Mouse (Mus musculus) heart, postnatal 25 days (tissue): ENCODE measurements around the gene Kifc5b. TPM values are rescaled to one million over a fixed set of nuclear protein-coding genes. Genes with fewer than 3 reads are reported as not detected.
"Not testable (repeated sequence)": the region's sequence is repeated elsewhere in the genome, so short reads cannot be mapped to it uniquely, and the experiment has no call there.

Experiments
- DNase-seq: peaks from one replicate; pipeline ENCODE4 v3.0.0; 2022; ENCODE audit warnings: low spot score
- intact Hi-C: fragments of 180-260 bp; cut with DNase I; formaldehyde crosslinking; loops from one replicate; pipeline ENCODE4 v1.15.1; 2025
- total RNA-seq, 2 experiments: library from RNA; stranded (reverse); gene quantifications; 2 replicates each; pipeline ENCODE4 v1.2.3; 2021

The Kifc5b gene
- under 1 TPM; 0.44 to 0.48 TPM for total RNA-seq

GRCm38 (mm10) chr17:26916711-26917482 lies at the start of gene Kifc5b:
Kifc5b (plus strand) TSS chr17:26917091.
- DNase-seq = peak; percentile 98
- intact Hi-C loops = loop anchor here (10.0 kb wide), 1 partner anchor 58 kb away; the partner anchor contains the start of gene Zbtb9

DNA sequence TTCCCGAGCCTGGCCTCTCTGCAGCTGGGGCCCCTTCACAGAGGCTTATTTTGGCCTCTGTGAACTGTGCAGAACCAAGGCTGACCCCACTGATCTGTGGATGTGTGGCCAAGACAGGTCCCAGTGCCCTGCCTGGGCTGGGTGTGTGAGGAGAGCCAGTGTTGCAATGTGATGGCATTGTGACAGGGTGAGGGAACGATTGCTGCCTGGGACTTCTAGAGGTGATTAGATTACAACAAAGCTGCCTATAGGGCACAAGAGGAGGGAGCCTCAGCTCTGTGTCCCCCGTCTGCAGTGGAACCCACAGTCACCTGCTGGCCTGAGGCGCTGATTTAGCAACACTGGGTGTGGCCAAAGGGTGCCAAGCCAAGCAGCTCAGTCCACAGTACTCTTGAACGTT lies 48.1 kb upstream of the Kifc5b start:
- intact Hi-C loops = no loop called here
- peak; percentile 46 for DNase-seq

DNA sequence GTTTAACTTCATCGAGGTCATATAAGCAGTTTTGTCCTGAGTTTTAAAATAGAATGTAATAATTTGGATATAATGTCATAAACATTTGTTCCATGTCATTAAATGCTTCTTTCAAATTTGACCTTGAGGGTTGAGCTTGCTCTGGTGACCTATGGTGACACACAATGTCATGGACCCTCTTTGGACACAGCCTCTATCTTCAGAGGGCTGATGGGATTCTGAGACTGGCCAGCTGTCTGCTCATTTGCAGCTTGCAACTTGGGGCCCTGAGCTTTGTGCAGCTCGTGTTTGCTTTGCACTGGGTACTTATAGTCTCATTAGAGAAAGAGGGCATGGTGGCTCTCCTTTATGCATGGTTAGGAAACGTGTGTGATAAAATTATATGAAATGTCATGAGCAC lies 44.0 kb upstream of the Kifc5b start:
- DNase-seq = no peak
- intact Hi-C loops = no loop called here

DNA sequence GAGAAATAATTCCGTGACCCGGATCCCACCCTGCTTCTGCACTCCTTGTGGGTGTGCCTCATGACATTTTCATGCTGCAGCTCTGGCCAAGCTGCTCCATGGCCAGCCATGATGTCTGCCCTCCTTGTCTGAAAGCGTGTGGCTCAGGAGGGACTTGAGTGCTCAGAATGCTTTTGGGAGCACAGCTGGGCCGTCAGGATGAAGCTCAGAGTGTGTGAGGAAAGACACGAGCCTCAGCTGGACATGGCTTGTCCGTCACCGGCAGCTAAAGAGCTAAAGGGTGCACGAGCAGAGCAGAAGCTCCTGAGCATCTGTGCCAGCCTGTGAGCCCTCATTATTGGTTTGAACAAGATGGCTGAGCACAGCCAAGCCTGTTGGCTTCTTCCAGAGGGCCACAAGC lies 43.4 kb upstream of the Kifc5b start:
- DNase-seq = no peak
- intact Hi-C loops = no loop called here

GRCm38 (mm10) chr17:26874542-26874941 lies 42.3 kb upstream of the Kifc5b start:
- DNase-seq = no peak
- intact Hi-C loops = no loop called here

GRCm38 (mm10) chr17:26877927-26878326 lies 39.0 kb upstream of the Kifc5b start:
- intact Hi-C loops = no loop called here
- no peak for DNase-seq

DNA sequence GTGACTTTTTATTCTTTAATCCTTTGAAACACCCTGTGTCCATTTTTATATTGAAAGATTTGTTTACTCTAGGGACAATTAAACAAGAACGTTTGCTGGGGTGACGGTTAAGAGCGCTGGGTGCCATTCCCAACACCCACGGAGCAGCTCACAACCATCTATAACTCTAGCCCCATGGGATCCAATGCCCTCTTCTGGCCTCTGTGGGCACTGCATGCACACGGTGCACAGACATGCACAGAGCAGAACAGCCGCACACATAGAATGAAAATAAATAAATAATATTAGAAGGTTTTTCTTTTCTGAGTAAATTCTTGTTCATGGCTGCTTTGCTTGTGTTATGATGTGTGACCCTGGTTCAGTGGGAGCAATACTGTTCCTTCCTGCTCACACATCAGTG lies 37.7 kb upstream of the Kifc5b start:
- intact Hi-C loops = no loop called here
- DNase-seq = no peak

DNA sequence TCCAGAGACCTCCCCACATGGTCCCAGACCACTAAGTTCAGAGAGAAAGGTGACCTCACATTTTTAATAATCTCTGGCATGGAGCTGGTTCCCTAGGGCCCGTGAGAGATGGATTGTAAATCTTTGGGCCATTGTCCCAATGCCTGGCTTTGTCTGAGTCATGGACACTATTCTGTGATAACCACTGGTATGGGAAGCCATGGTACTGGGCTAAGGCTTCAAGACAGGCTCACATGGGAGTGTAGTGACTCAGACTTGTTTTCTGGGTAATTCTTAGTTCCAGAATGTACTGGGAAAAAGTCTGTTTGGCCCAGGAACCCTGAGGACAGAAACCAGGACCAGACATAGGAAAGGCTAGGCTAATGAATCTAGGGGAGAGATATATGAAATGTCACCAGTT lies 34.2 kb upstream of the Kifc5b start:
- DNase-seq = no peak
- intact Hi-C loops = no loop called here

DNA sequence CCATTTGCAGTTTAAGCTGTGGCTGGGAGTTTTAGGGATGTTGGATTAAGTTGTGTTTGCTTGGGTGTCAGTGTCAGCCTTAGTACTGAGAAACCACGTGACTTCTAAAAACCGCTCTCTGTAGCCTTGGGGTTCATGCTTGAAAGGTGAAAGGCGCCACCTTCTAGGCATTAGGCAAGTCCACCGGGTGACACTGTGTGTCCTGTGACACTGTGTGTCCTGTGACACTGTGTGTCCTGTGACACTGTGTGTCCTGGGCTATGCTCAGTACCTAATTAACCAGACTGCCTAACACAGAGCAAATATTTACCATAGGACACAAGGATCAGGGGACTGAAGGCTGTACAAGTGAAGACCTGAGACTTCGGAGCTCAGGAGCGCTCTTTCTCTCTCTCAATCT lies 33.3 kb upstream of the Kifc5b start:
- intact Hi-C loops = no loop called here
- DNase-seq = no peak

- intact Hi-C loops = loop anchor here (1.0 to 5.0 kb wide), 2 partner anchors 223 to 423 kb away; no protein-coding TSS in a partner anchor
- peak; percentile 72 for DNase-seq
Measured at GRCm38 (mm10) chr17:26884995-26885926, 31.6 kb upstream of the Kifc5b start.

GRCm38 (mm10) chr17:26886047-26886749 lies 30.7 kb upstream of the Kifc5b start:
- DNase-seq = peak; percentile 72
- intact Hi-C loops = loop anchor here (2.0 to 5.0 kb wide), 2 partner anchors 91 to 424 kb away; no protein-coding TSS in a partner anchor

DNA sequence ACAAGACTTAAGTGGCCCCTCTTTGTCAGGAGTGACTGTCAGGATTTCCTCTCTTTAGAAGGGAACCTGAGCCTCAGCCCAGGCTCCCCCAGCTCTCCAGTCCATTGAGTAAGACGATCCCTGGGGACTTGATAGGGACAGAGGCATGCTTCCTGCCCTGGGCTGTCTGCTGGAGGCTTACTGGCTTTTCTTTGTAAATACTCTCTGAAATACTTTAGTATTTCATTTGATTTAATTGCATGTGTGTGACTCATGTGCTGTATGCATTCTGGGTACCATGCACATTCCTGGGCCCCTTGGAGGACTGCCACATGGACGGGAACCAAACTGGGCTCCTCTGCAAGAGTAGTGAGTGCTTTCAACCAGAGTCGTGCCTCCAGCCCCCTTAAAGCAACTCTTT lies 29.0 kb upstream of the Kifc5b start:
- no peak for DNase-seq

DNA sequence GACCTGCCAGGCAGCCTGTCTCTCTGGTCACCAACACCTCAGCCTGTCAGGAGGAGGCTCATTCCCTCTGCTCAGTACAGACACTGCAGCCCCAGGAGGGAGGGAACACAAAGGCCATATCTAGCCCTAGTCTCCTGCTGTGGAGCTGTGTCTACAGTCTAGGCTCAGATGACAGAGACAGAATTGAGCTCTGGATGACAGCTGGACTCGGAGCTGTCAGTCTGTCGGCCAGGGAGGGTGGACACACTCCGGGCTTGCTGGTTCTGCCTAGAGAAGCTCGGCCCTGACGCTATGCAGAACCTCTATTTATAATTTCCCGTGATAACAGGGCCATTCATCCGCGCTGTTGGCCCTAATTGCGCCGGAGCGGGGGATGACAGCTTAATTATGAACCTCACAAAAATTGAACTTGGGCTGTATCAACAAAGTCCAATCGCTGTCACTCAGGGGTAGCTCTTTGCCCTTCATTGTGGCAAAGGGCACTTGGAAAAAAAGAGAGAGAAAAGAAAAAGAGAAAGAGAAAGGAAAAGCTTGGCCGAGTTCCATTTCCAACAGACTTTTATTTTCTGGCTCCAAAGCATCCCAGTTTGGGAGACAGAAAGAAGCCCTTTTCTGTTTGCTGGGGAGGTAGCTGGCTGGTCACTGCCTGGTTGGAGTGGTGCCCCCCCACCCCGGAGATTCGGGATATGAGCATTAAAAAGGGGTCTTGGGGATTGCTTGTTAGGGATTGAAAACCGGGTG lies 24.1 kb upstream of the Kifc5b start:
- intact Hi-C loops = no loop called here
- DNase-seq = peak; percentile 19

More for the DNA sequence above, 29.0 kb upstream of the Kifc5b start:
- intact Hi-C loops = loop anchor here (2.0 to 5.0 kb wide), 2 partner anchors 93 to 426 kb away; no protein-coding TSS in a partner anchor

DNA sequence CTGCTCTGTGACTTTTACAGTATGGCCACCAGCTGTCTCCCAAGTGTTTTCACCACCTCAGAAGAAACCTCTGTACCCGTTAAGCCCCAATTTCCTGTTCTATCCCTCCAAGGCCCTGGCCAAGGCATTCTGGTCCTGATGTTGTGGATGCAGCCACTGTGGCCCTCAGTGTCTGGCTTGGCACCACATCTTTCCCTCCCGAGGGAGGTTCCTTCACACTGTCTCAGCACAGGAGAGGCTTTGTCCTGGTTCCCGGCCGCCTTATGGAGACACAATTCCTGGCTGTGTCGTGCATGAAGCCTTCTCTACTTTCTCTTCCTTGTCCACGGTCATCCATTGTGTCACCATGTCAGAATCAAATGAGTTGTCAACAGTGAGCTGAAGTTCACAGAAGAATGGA lies 23.4 kb upstream of the Kifc5b start:
- no peak for DNase-seq
- intact Hi-C loops = no loop called here

- intact Hi-C loops = no loop called here
Measured at GRCm38 (mm10) chr17:26894342-26894741, 22.5 kb upstream of the Kifc5b start.

GRCm38 (mm10) chr17:26895578-26895977 lies 21.3 kb upstream of the Kifc5b start:
- intact Hi-C loops = no loop called here

More at GRCm38 (mm10) chr17:26894342-26894741, 22.5 kb upstream of the Kifc5b start:
- no peak for DNase-seq

GRCm38 (mm10) chr17:26900916-26901315 lies 16.0 kb upstream of the Kifc5b start:
- intact Hi-C loops = no loop called here
- DNase-seq = no peak

More at GRCm38 (mm10) chr17:26895578-26895977, 21.3 kb upstream of the Kifc5b start:
- peak; percentile 23 for DNase-seq

DNA sequence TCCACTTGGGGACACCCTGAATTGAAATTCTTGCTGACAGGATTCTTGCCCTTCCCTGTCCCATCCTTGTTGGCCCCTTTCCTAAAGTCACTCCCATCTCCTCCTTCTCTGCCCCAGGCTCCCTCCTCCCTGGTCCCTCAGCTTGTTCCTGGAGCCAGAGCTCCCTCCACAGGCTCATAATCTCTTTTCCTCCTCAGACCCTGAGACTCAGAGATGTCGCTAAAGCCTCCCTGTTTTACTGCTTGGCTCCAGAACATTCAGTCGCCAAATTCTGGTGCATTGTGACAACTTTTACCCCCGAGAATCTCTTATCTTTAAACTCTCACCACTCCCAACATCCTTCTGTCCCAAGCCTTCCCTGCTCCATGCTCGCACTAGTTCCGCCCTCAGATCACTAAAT lies 12.6 kb upstream of the Kifc5b start:
- intact Hi-C loops = no loop called here

GRCm38 (mm10) chr17:26907506-26907905 lies 9.4 kb upstream of the Kifc5b start:
- DNase-seq, intact Hi-C loops: not testable (repeated sequence)

More for the DNA sequence above, 12.6 kb upstream of the Kifc5b start:
- DNase-seq = no peak
